Mouse (Mus musculus): ENCODE data around the gene Bcas3.

Bcas3 gene

GRCm38 (mm10) chr11:85792534-85793215, 439.7 kb downstream of the Bcas3 start:
- no peak for DNase-seq (ENCODE audit: low read depth)

- no peak for DNase-seq (ENCODE audit: low read depth)
These were observed 446.5 kb downstream of the Bcas3 start for GRCm38 (mm10) chr11:85799456-85799855.

GRCm38 (mm10) chr11:85799856-85800255, 446.9 kb downstream of the Bcas3 start:
- DNase-seq (ENCODE audit: low read depth), result no peak

- no peak for DNase-seq (ENCODE audit: low read depth)
These were observed 447.4 kb downstream of the Bcas3 start for GRCm38 (mm10) chr11:85800380-85800779.

GRCm38 (mm10) chr11:85804048-85804447, 451.1 kb downstream of the Bcas3 start:
- DNase-seq (ENCODE audit: low read depth), result peak; percentile 68

- DNase-seq (ENCODE audit: low read depth), result no peak
These were observed 452.8 kb downstream of the Bcas3 start for GRCm38 (mm10) chr11:85805779-85806178.

- DNase-seq (ENCODE audit: low read depth), result no peak
These were observed 454.4 kb downstream of the Bcas3 start for GRCm38 (mm10) chr11:85807353-85807752.

GRCm38 (mm10) chr11:85811229-85811628, 458.3 kb downstream of the Bcas3 start:
- no peak for DNase-seq (ENCODE audit: low read depth)

- no peak for DNase-seq (ENCODE audit: low read depth)
These were observed 458.7 kb downstream of the Bcas3 start for GRCm38 (mm10) chr11:85811676-85812075.

- DNase-seq (ENCODE audit: low read depth), result no peak
These were observed 459.4 kb downstream of the Bcas3 start for GRCm38 (mm10) chr11:85812201-85812966.

GRCm38 (mm10) chr11:85814678-85815077, 461.7 kb downstream of the Bcas3 start:
- no peak for DNase-seq (ENCODE audit: low read depth)

- DNase-seq (ENCODE audit: low read depth), result no peak
These were observed 463.5 kb downstream of the Bcas3 start for GRCm38 (mm10) chr11:85816471-85816870.

- no peak for DNase-seq (ENCODE audit: low read depth)
These were observed 465.4 kb downstream of the Bcas3 start for GRCm38 (mm10) chr11:85818401-85818800.

- no peak for DNase-seq (ENCODE audit: low read depth)
These were observed 468.0 kb downstream of the Bcas3 start for GRCm38 (mm10) chr11:85820959-85821358.

- DNase-seq (ENCODE audit: low read depth), result no peak
These were observed 468.7 kb downstream of the Bcas3 start for GRCm38 (mm10) chr11:85821659-85822058.

GRCm38 (mm10) chr11:85823181-85823580, 470.2 kb downstream of the Bcas3 start:
- DNase-seq (ENCODE audit: low read depth), result peak; percentile 75

GRCm38 (mm10) chr11:85823794-85824193, 470.8 kb downstream of the Bcas3 start:
- no peak for DNase-seq (ENCODE audit: low read depth)

GRCm38 (mm10) chr11:85825031-85825430, 472.1 kb downstream of the Bcas3 start:
- no peak for DNase-seq (ENCODE audit: low read depth)

GRCm38 (mm10) chr11:85825823-85826222, 472.9 kb downstream of the Bcas3 start:
- DNase-seq (ENCODE audit: low read depth), result no peak

- no peak for DNase-seq (ENCODE audit: low read depth)
These were observed 474.4 kb downstream of the Bcas3 start for GRCm38 (mm10) chr11:85827342-85827741.

- DNase-seq (ENCODE audit: low read depth), result no peak
These were observed 475.9 kb downstream of the Bcas3 start for GRCm38 (mm10) chr11:85828691-85829519.
